Mouse (Mus musculus): ENCODE results near the gene Eloa. TPM values are rescaled to one million over a fixed set of nuclear protein-coding genes. Genes with fewer than 3 reads are reported as not detected.

Gene Eloa
- polyA plus RNA-seq, 1 experiment from 2014 or later = 41.0 TPM

GRCm38 (mm10) chr4:135976146-135976545, 45.4 kb downstream of the Eloa start:
- no peaks in the 10 kb centered on the region for H3K9me3 ChIP-seq (replicated peaks; ENCODE audit: control insufficient read depth, low read length)
- peaks cover 11% of the 10 kb centered on the region for H3K4me1 ChIP-seq (ENCODE audit: control insufficient read depth, insufficient read depth, low read length)
- no peak overlapping the region for H3K4me2 ChIP-seq (ENCODE audit: low read depth, low read length)
- no peak overlapping the region for H3K4me3 ChIP-seq (replicated peaks; ENCODE audit: low read length)
- H3K27ac ChIP-seq (ENCODE audit: low read length) = no peak overlapping the region
- no peak overlapping the region for H3K9ac ChIP-seq (ENCODE audit: low read length)
- WGBS = 93% methylated on average over 12 of the region's 12 CpGs
- no peaks in the 10 kb centered on the region for H3K27me3 ChIP-seq (ENCODE audit: control insufficient read depth, insufficient read depth, low read length)
- no peak for ATAC-seq (ENCODE audit: insufficient read depth, low FRiP score)
- H3K36me3 ChIP-seq (ENCODE audit: control insufficient read depth, insufficient read depth, low read length) = peaks cover 16% of the 10 kb centered on the region

DNA sequence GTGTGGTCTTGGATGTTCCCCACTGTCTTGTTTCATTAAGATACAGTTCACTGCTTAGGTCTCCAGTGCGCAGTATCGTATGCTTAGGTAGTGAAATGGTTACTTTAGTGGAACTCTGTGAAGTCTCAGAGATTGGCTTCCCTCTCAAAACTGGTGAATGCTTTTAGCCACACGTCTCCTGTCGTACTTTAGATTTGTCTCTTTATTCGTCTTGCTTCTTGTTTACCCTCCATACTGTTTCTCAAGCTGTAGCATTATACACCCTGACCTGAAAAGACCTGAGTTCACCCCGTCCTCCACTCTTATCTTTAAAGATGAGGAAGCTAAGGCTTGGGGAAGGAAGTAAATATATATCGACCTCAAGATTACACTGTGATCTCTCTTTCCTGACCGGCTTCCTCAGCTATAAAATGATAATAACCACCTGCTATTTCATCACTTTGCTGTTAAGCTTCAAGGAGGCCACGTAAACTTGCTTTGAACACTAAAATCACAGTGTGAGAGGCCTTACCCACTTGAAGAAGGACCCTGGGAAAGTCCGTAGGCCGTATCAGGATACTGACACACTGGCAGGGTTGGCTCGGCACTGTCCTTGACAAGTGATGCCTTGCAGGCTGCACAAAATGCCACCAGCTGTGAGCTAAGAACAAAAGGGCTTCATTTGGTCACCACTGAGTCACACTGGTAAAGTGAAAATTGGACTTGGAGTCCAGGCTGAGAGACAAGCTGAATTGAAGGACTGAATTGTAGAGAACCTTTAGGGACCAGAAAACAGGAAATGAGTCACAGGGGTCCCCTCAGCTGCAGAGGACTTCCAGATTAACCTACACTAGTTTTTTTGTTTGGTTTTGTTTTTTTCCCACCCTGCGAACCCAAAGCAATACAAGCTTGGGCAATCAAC, 48.4 kb downstream of the Eloa start:
- H3K27ac ChIP-seq (ENCODE audit: low read length) = peak overlapping the region; percentile 51; the same call in 1 of the 2 replicates
- H3K36me3 ChIP-seq (ENCODE audit: control insufficient read depth, insufficient read depth, low read length) = peaks cover 26% of the 10 kb centered on the region
- H3K4me3 ChIP-seq (replicated peaks; ENCODE audit: low read length) = peak overlapping the region; percentile 97
- no peaks in the 10 kb centered on the region for H3K27me3 ChIP-seq (ENCODE audit: control insufficient read depth, insufficient read depth, low read length)
- WGBS = 55% methylated on average over 13 of the region's 13 CpGs
- H3K4me2 ChIP-seq (ENCODE audit: low read depth, low read length) = peak overlapping the region; percentile 90
- H3K9ac ChIP-seq (ENCODE audit: low read length) = peak overlapping the region; percentile 94
- no peaks in the 10 kb centered on the region for H3K9me3 ChIP-seq (replicated peaks; ENCODE audit: control insufficient read depth, low read length)
- peaks cover 11% of the 10 kb centered on the region for H3K4me1 ChIP-seq (ENCODE audit: control insufficient read depth, insufficient read depth, low read length)
- ATAC-seq (ENCODE audit: insufficient read depth, low FRiP score) = no peak

- Histone ChIP-seq H3K9ac (ENCODE audit: low read length) (peak within 1 kb of the TSS; percentile 94), H3K27ac (ENCODE audit: low read length) (peak within 1 kb of the TSS; percentile 51; the same call in 1 of the 2 replicates), H3K4me2 (ENCODE audit: low read depth, low read length) (peak within 1 kb of the TSS; percentile 90), H3K27me3 (ENCODE audit: control insufficient read depth, insufficient read depth, low read length) (no peaks in the 10 kb centered on the region), H3K4me3 (replicated peaks; ENCODE audit: low read length) (peak within 1 kb of the TSS; percentile 97), H3K36me3 (ENCODE audit: control insufficient read depth, insufficient read depth, low read length) (peaks cover 27% of the 10 kb centered on the region), H3K4me1 (ENCODE audit: control insufficient read depth, insufficient read depth, low read length) (peaks cover 11% of the 10 kb centered on the region), H3K9me3 (replicated peaks; ENCODE audit: control insufficient read depth, low read length) (no peaks in the 10 kb centered on the region)
- WGBS = under 1% methylated on average over 19 of the region's 19 CpGs
- peak; percentile 82 for ATAC-seq (ENCODE audit: insufficient read depth, low FRiP score)
Measured at GRCm38 (mm10) chr4:135972556-135972906, 49.0 kb downstream of the Eloa start, which contains the start of gene Lypla2. Gene Lypla2, minus strand, starts transcription at chr4:135972626.

- Histone ChIP-seq H3K36me3 (ENCODE audit: control insufficient read depth, insufficient read depth, low read length) (peaks cover 33% of the 10 kb centered on the region), H3K9me3 (replicated peaks; ENCODE audit: control insufficient read depth, low read length) (no peaks in the 10 kb centered on the region), H3K27ac (ENCODE audit: low read length) (peak overlapping the region; percentile 51; the same call in 1 of the 2 replicates), H3K4me3 (replicated peaks; ENCODE audit: low read length) (peak overlapping the region; percentile 97), H3K27me3 (ENCODE audit: control insufficient read depth, insufficient read depth, low read length) (no peaks in the 10 kb centered on the region), H3K4me2 (ENCODE audit: low read depth, low read length) (peak overlapping the region; percentile 90), H3K9ac (ENCODE audit: low read length) (peak overlapping the region; percentile 94), H3K4me1 (ENCODE audit: control insufficient read depth, insufficient read depth, low read length) (peaks cover 11% of the 10 kb centered on the region)
- WGBS = under 1% methylated on average over 34 of the region's 35 CpGs
- ATAC-seq (ENCODE audit: insufficient read depth, low FRiP score) = peak; percentile 57; the same call in 1 of the 2 replicates
Measured at GRCm38 (mm10) chr4:135971805-135972555, 49.6 kb downstream of the Eloa start.

DNA sequence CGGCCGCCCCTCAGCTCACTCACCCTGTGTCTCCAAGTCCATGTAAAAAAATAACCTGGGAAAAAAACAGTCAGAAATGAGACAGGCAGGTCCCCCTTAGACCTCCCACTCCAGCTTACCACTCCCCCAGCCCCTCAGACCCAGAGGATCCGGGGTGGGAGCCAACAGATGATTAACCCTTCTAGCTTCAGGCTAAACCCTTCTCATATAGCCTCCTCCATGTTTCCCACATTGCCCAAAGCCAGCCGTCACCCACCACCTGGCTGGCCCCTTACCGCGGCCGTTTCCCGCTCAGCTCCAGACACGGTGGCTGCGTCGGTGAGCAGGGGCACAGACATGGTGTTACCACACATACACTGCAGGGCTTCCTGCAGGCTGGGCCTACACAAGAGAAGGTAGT, 51.0 kb downstream of the Eloa start:
- Histone ChIP-seq H3K9me3 (replicated peaks; ENCODE audit: control insufficient read depth, low read length) (no peaks in the 10 kb centered on the region), H3K9ac (ENCODE audit: low read length) (no peak overlapping the region), H3K4me2 (ENCODE audit: low read depth, low read length) (no peak overlapping the region), H3K4me3 (replicated peaks; ENCODE audit: low read length) (no peak overlapping the region), H3K27me3 (ENCODE audit: control insufficient read depth, insufficient read depth, low read length) (no peaks in the 10 kb centered on the region), H3K27ac (ENCODE audit: low read length) (no peak overlapping the region), H3K4me1 (ENCODE audit: control insufficient read depth, insufficient read depth, low read length) (peaks cover 11% of the 10 kb centered on the region), H3K36me3 (ENCODE audit: control insufficient read depth, insufficient read depth, low read length) (peaks cover 39% of the 10 kb centered on the region)
- no peak for ATAC-seq (ENCODE audit: insufficient read depth, low FRiP score)
- WGBS = 85% methylated on average over 11 of the region's 11 CpGs

DNA sequence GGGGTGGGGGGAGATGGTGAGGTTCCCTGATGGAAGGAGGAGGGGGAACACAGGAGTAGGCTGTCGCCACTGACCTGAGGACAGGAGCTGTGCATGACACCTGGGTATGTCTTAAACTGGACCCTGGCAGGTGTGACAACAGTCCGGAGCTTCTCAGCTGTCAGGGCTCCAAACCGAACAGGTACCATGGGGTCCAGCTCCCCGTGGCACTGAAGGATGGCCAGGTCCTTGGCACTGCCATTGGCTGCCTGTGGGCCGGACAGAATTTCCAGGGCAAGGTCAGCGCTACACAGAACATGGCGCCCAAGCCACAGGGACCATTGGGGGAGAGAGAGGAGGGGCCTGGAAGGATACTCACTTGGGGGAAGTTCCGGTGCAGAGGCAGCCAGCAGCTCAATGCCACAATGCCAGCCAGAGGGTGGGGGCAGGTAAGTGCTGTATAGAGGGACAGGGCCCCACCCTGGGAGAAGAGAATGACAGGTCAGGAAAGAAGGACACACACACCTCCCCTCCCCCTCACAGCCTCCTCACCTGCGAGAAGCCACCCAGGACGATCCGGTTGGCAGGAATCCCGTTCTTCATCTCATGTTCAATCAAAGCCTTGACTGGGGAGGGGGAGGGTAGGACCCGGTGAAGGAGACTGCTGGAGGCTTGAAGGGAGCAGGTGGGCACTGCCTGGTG, 52.4 kb downstream of the Eloa start:
- H3K36me3 ChIP-seq (ENCODE audit: control insufficient read depth, insufficient read depth, low read length) = peaks cover 29% of the 10 kb centered on the region
- WGBS = 84% methylated on average over 13 of the region's 13 CpGs
- H3K27ac ChIP-seq (ENCODE audit: low read length) = no peak overlapping the region
- no peak for ATAC-seq (ENCODE audit: insufficient read depth, low FRiP score)
- peaks cover 22% of the 10 kb centered on the region for H3K4me1 ChIP-seq (ENCODE audit: control insufficient read depth, insufficient read depth, low read length)
- no peak overlapping the region for H3K9ac ChIP-seq (ENCODE audit: low read length)
- H3K4me2 ChIP-seq (ENCODE audit: low read depth, low read length) = no peak overlapping the region
- no peaks in the 10 kb centered on the region for H3K9me3 ChIP-seq (replicated peaks; ENCODE audit: control insufficient read depth, low read length)
- H3K4me3 ChIP-seq (replicated peaks; ENCODE audit: low read length) = no peak overlapping the region
- no peaks in the 10 kb centered on the region for H3K27me3 ChIP-seq (ENCODE audit: control insufficient read depth, insufficient read depth, low read length)

GRCm38 (mm10) chr4:135968271-135968869, 53.2 kb downstream of the Eloa start:
- Histone ChIP-seq H3K36me3 (ENCODE audit: control insufficient read depth, insufficient read depth, low read length) (peaks cover 29% of the 10 kb centered on the region), H3K4me2 (ENCODE audit: low read depth, low read length) (no peak overlapping the region), H3K4me3 (replicated peaks; ENCODE audit: low read length) (no peak overlapping the region), H3K27ac (ENCODE audit: low read length) (no peak overlapping the region), H3K9ac (ENCODE audit: low read length) (no peak overlapping the region), H3K9me3 (replicated peaks; ENCODE audit: control insufficient read depth, low read length) (no peaks in the 10 kb centered on the region), H3K4me1 (ENCODE audit: control insufficient read depth, insufficient read depth, low read length) (peaks cover 23% of the 10 kb centered on the region), H3K27me3 (ENCODE audit: control insufficient read depth, insufficient read depth, low read length) (no peaks in the 10 kb centered on the region)
- no peak for ATAC-seq (ENCODE audit: insufficient read depth, low FRiP score)
- WGBS = 59% methylated on average over 19 of the region's 19 CpGs

DNA sequence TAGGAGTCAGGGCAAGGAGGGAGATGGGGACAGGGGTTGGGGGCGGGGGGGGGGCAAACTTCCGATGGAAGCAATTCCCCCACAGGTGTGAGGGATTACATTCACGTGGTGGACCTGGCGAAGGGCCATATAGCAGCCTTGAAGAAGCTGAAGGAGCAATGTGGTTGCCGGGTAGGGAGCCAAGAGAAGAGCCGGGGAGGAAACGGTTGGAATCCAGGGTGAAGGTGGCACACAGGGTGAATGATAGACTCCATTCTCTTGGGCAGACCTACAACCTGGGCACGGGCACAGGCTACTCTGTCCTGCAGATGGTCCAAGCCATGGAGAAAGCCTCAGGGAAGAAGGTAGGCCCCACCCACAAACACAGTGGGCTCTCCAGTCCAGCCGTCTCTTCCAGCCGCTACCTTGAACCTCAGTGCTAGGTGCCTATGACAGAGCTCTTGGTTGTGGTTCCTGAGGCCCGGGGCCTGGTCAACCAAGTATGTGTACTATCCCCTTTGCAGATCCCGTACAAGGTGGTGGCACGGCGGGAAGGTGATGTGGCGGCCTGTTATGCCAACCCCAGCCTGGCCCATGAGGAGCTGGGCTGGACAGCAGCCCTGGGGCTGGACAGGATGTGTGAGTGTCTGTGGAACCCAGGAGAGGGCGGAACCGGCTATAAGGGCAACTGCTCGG, 54.3 kb downstream of the Eloa start:
- H3K36me3 ChIP-seq (ENCODE audit: control insufficient read depth, insufficient read depth, low read length) = peaks cover 29% of the 10 kb centered on the region
- H3K9me3 ChIP-seq (replicated peaks; ENCODE audit: control insufficient read depth, low read length) = no peaks in the 10 kb centered on the region
- ATAC-seq (ENCODE audit: insufficient read depth, low FRiP score) = no peak
- no peak overlapping the region for H3K4me3 ChIP-seq (replicated peaks; ENCODE audit: low read length)
- no peak overlapping the region for H3K4me2 ChIP-seq (ENCODE audit: low read depth, low read length)
- H3K4me1 ChIP-seq (ENCODE audit: control insufficient read depth, insufficient read depth, low read length) = peaks cover 26% of the 10 kb centered on the region
- no peak overlapping the region for H3K9ac ChIP-seq (ENCODE audit: low read length)
- H3K27me3 ChIP-seq (ENCODE audit: control insufficient read depth, insufficient read depth, low read length) = no peaks in the 10 kb centered on the region
- 86% methylated on average over 18 of the region's 18 CpGs for WGBS
- H3K27ac ChIP-seq (ENCODE audit: low read length) = no peak overlapping the region
